Mouse (Mus musculus) midbrain, embryonic 14.5 days (tissue): ENCODE data around the gene A230050P20Rik. TPM values are rescaled to one million over a fixed set of nuclear protein-coding genes. Genes with fewer than 3 reads are reported as not detected.

ENCODE experiments used
- ATAC-seq: fragments of 200-750 bp; cut with Nextera tagmentation; 2 replicates; pipeline ENCODE4 v1.8.0; 2017; ENCODE audit warnings: moderate number of reproducible peaks, moderate library complexity; ENCODE audit not compliant: low FRiP score, low TSS enrichment
- DNase-seq: peaks from one replicate; pipeline ENCODE4 v3.0.0-alpha.2; 2015
- H3K27ac ChIP-seq: fragments of 300-500 bp; sonication (generic); replicated peaks from 2 replicates; pipeline ENCODE4 v1.5.1; 2014; ENCODE audit warnings: mild to moderate bottlenecking, low read depth, low read length, moderate library complexity
- H3K27me3 ChIP-seq: fragments of 300-500 bp; sonication (generic); 2 replicates; pipeline ENCODE4 v1.6.1; 2014; ENCODE audit warnings: low read length, control low read depth, mixed read lengths; ENCODE audit not compliant: control insufficient read depth, insufficient read depth
- H3K36me3 ChIP-seq: fragments of 300-500 bp; sonication (generic); 2 replicates; pipeline ENCODE4 v1.6.1; 2014; ENCODE audit warnings: low read length, control low read depth; ENCODE audit not compliant: control insufficient read depth, insufficient read depth
- H3K4me1 ChIP-seq: fragments of 300-500 bp; sonication (generic); 2 replicates; pipeline ENCODE4 v1.6.1; 2014; ENCODE audit warnings: mild to moderate bottlenecking, antibody characterized with exemption, low read length, control low read depth; ENCODE audit not compliant: control insufficient read depth, insufficient read depth
- H3K4me2 ChIP-seq: fragments of 300-500 bp; sonication (generic); 2 replicates; pipeline ENCODE4 v1.6.1; 2014; ENCODE audit warnings: mild to moderate bottlenecking, low read length, moderate library complexity
- H3K4me3 ChIP-seq: fragments of 300-500 bp; sonication (generic); replicated peaks from 2 replicates; pipeline ENCODE4 v1.5.1; 2014; ENCODE audit warnings: low read depth, low read length
- H3K9ac ChIP-seq: fragments of 300-500 bp; sonication (generic); replicated peaks from 2 replicates; pipeline ENCODE4 v1.6.1; 2014; ENCODE audit warnings: mild to moderate bottlenecking, low read length, moderate library complexity
- H3K9me3 ChIP-seq: fragments of 300-500 bp; sonication (generic); 2 replicates; pipeline ENCODE4 v1.6.1; 2016; ENCODE audit warnings: low read length, control low read depth, mixed read lengths; ENCODE audit not compliant: control insufficient read depth
- WGBS: fragments of 180-500 bp; shearing (Covaris S2); extraction: QIAGEN DNeasy Blood & Tissue Kit; methylation state at CpG from one replicate; pipeline ENCODE4 v1.1.7; 2014; 5-methylcytosine and 5-hydroxymethylcytosine counted together
- polyA plus RNA-seq: library from polyadenylated mRNA; unstranded; fragments of >200 nt; fragmentation: Nextera tagmentation; extraction: Ambion mirVana; gene quantifications from 2 replicates; pipeline ENCODE4 v1.2.1, GENCODE M21; 2014

A230050P20Rik gene
- polyA plus RNA-seq, 1 experiment from 2014 or later = 1.3 TPM

GRCm38 (mm10) chr9:20837184-20837947 lies 31.1 kb upstream of the A230050P20Rik start:
- ATAC-seq = no peak
- H3K9me3 ChIP-seq = no peaks in the 10 kb centered on the region
- 86% methylated on average over 9 of the region's 9 CpGs for WGBS

GRCm38 (mm10) chr9:20838931-20839330 lies 29.5 kb upstream of the A230050P20Rik start:
- ATAC-seq = no peak
- Histone ChIP-seq H3K9me3 (no peaks in the 10 kb centered on the region), H3K4me3 (no peak overlapping the region), H3K27ac (no peak overlapping the region), H3K9ac (no peak overlapping the region), H3K4me1 (no peaks in the 10 kb centered on the region), H3K36me3 (no peaks in the 10 kb centered on the region), H3K27me3 (no peaks in the 10 kb centered on the region), H3K4me2 (no peak overlapping the region)
- 22% methylated on average over 6 of the region's 6 CpGs for WGBS
- DNase-seq = no peak

More at GRCm38 (mm10) chr9:20837184-20837947, 31.1 kb upstream of the A230050P20Rik start:
- no peak overlapping the region for H3K9ac ChIP-seq
- DNase-seq = no peak
- no peak overlapping the region for H3K4me3 ChIP-seq
- no peak overlapping the region for H3K27ac ChIP-seq
- no peaks in the 10 kb centered on the region for H3K27me3 ChIP-seq
- no peak overlapping the region for H3K4me2 ChIP-seq
- H3K36me3 ChIP-seq = no peaks in the 10 kb centered on the region
- H3K4me1 ChIP-seq = no peaks in the 10 kb centered on the region

GRCm38 (mm10) chr9:20842211-20842610 lies 26.2 kb upstream of the A230050P20Rik start:
- no peak for ATAC-seq
- no peak for DNase-seq
- Histone ChIP-seq H3K4me1 (no peaks in the 10 kb centered on the region), H3K9me3 (no peaks in the 10 kb centered on the region), H3K9ac (no peak overlapping the region), H3K27ac (no peak overlapping the region), H3K36me3 (no peaks in the 10 kb centered on the region), H3K4me2 (no peak overlapping the region), H3K4me3 (no peak overlapping the region), H3K27me3 (no peaks in the 10 kb centered on the region)
- WGBS = 74% methylated on average over 4 of the region's 4 CpGs

GRCm38 (mm10) chr9:20842670-20843069 lies 25.8 kb upstream of the A230050P20Rik start:
- no peaks in the 10 kb centered on the region for H3K9me3 ChIP-seq
- H3K27ac ChIP-seq = no peak overlapping the region
- no peaks in the 10 kb centered on the region for H3K27me3 ChIP-seq
- no peaks in the 10 kb centered on the region for H3K4me1 ChIP-seq
- no peak overlapping the region for H3K4me2 ChIP-seq
- ATAC-seq = no peak
- DNase-seq = peak; percentile 69
- no peak overlapping the region for H3K9ac ChIP-seq
- H3K36me3 ChIP-seq = no peaks in the 10 kb centered on the region
- 29% methylated on average over 2 of the region's 2 CpGs for WGBS
- no peak overlapping the region for H3K4me3 ChIP-seq

- Histone ChIP-seq H3K27me3 (no peaks in the 10 kb centered on the region), H3K4me2 (no peak overlapping the region), H3K4me3 (no peak overlapping the region), H3K4me1 (no peaks in the 10 kb centered on the region), H3K27ac (no peak overlapping the region), H3K36me3 (no peaks in the 10 kb centered on the region), H3K9ac (no peak overlapping the region), H3K9me3 (no peaks in the 10 kb centered on the region)
- ATAC-seq = no peak
- WGBS = 88% methylated on average over 2 of the region's 2 CpGs
- DNase-seq = no peak
Measured at GRCm38 (mm10) chr9:20850179-20850578, 18.3 kb upstream of the A230050P20Rik start.

GRCm38 (mm10) chr9:20857131-20857530 lies 11.3 kb upstream of the A230050P20Rik start:
- ATAC-seq (no peak), DNase-seq (no peak)
- Histone ChIP-seq H3K36me3 (no peaks in the 10 kb centered on the region), H3K4me3 (no peak overlapping the region), H3K9me3 (no peaks in the 10 kb centered on the region), H3K4me1 (no peaks in the 10 kb centered on the region), H3K9ac (no peak overlapping the region), H3K27me3 (no peaks in the 10 kb centered on the region), H3K27ac (no peak overlapping the region), H3K4me2 (no peak overlapping the region)
- 14% methylated on average over 6 of the region's 6 CpGs for WGBS

GRCm38 (mm10) chr9:20859926-20860325 lies 8.5 kb upstream of the A230050P20Rik start:
- WGBS = 44% methylated on average over 6 of the region's 6 CpGs

GRCm38 (mm10) chr9:20861821-20862220 lies 6.6 kb upstream of the A230050P20Rik start:
- 8% methylated on average over 4 of the region's 4 CpGs for WGBS
- no peak for ATAC-seq
- Histone ChIP-seq H3K4me3 (no peak overlapping the region), H3K36me3 (no peaks in the 10 kb centered on the region), H3K27ac (no peak overlapping the region), H3K4me1 (no peaks in the 10 kb centered on the region), H3K4me2 (no peak overlapping the region), H3K9me3 (no peaks in the 10 kb centered on the region), H3K27me3 (no peaks in the 10 kb centered on the region), H3K9ac (no peak overlapping the region)
- peak; percentile 62 for DNase-seq

More at GRCm38 (mm10) chr9:20859926-20860325, 8.5 kb upstream of the A230050P20Rik start:
- no peak overlapping the region for H3K4me3 ChIP-seq
- no peak overlapping the region for H3K4me2 ChIP-seq
- no peaks in the 10 kb centered on the region for H3K36me3 ChIP-seq
- no peaks in the 10 kb centered on the region for H3K4me1 ChIP-seq
- no peak for ATAC-seq
- H3K9ac ChIP-seq = no peak overlapping the region
- H3K27me3 ChIP-seq = no peaks in the 10 kb centered on the region
- no peaks in the 10 kb centered on the region for H3K9me3 ChIP-seq
- no peak for DNase-seq
- no peak overlapping the region for H3K27ac ChIP-seq

GRCm38 (mm10) chr9:20862225-20862624 lies 6.2 kb upstream of the A230050P20Rik start:
- Histone ChIP-seq H3K27me3 (no peaks in the 10 kb centered on the region), H3K4me3 (no peak overlapping the region), H3K36me3 (no peaks in the 10 kb centered on the region), H3K27ac (no peak overlapping the region), H3K9me3 (no peaks in the 10 kb centered on the region), H3K4me1 (no peaks in the 10 kb centered on the region), H3K9ac (no peak overlapping the region), H3K4me2 (no peak overlapping the region)
- DNase-seq (no peak), ATAC-seq (no peak)
- 55% methylated on average over 4 of the region's 4 CpGs for WGBS
